Mouse (Mus musculus): ENCODE data around the gene Rasgef1c. TPM values are rescaled to one million over a fixed set of nuclear protein-coding genes. Genes with fewer than 3 reads are reported as not detected.

Gene Rasgef1c
- total and polyA plus RNA-seq, 3 experiments: 0.12 to 0.15 TPM; not detected in 1

DNA sequence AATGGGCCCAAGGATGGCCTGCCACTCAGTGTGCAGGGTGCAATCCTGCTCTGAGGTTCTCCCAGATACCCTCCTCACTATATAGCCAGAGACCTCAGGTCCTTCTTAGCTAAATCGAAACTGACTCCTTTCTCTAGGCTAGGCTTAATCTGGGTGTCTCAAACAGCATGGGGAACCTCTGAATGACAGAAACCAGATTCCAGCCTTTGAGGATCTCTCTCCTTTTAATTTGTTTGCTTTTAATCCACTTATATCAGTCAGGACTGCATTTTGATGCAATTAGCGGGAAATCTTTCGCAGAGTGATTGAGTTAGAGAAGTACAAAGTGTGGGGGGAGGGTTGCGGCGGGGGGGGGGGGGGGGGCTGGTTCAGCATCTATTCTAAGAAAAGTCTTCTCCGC, 111.4 kb downstream of the Rasgef1c start:
- Histone ChIP-seq H3K27me3 (ENCODE audit: control insufficient read depth in 1 of 2, insufficient read depth in 2 of 2, low read length in 2 of 2) (no peaks in the 10 kb centered on the region), H3K4me3 (ENCODE audit: control insufficient read depth in 1 of 2, insufficient read depth in 1 of 2, low read depth in 2 of 2, low read length in 2 of 2) (no peak overlapping the region), H3K36me3 (ENCODE audit: control insufficient read depth in 1 of 2, insufficient read depth in 2 of 2, low read length in 2 of 2) (peaks cover 0 to 12% of the 10 kb centered on the region in 2 experiments; a peak in 2 of 4 replicates), H3K4me1 (ENCODE audit: control insufficient read depth in 1 of 2, insufficient read depth in 2 of 2, low read length in 2 of 2) (peaks cover 9 to 13% of the 10 kb centered on the region in 2 experiments), H3K79me2 (ENCODE audit: control insufficient read depth, insufficient read depth, low read length, poor library complexity) (no peaks in the 10 kb centered on the region), H3K9ac (ENCODE audit: control insufficient read depth, low read depth, low read length, poor library complexity, severe bottlenecking) (no peak overlapping the region), H3K9me3 (replicated peaks; ENCODE audit: insufficient read depth, low read length) (no peaks in the 10 kb centered on the region), H3K27ac (ENCODE audit: control insufficient read depth, low read depth, low read length) (no peak overlapping the region)
- no peak for DNase-seq (ENCODE audit: low read depth, low spot score)
- no peak for TF ChIP-seq RCOR1 (IDR thresholded peaks at IDR 0.05; ENCODE audit: low read depth, low read length)
- TF ChIP-seq USF2 (IDR thresholded peaks at IDR 0.05; ENCODE audit: borderline replicate concordance in 1 of 2, insufficient read depth in 1 of 2, low read depth in 1 of 2, low read length in 2 of 2): no peak
- TF ChIP-seq KAT2A (conservative IDR thresholded peaks at IDR 0.05; ENCODE audit: low read depth, low read length): no peak
- no peak for TF ChIP-seq MXI1 (IDR thresholded peaks at IDR 0.05; ENCODE audit: low read depth, low read length)
- TF ChIP-seq NRF1 (IDR thresholded peaks at IDR 0.05; ENCODE audit: insufficient read depth, low read depth, low read length, poor library complexity, severe bottlenecking): no peak
- no peak for TF ChIP-seq GATA1 (IDR thresholded peaks at IDR 0.05; ENCODE audit: low read depth, low read length)
- no peak for TF ChIP-seq SMC3 (IDR thresholded peaks at IDR 0.05; ENCODE audit: low read depth, low read length)
- TF ChIP-seq ELF1 (IDR thresholded peaks at IDR 0.05; ENCODE audit: low read depth, low read length): no peak
- TF ChIP-seq MYB (IDR thresholded peaks at IDR 0.05; ENCODE audit: low read depth, low read length): no peak
- no peak for TF ChIP-seq NELFE (IDR thresholded peaks at IDR 0.05; ENCODE audit: low read depth, low read length)
- TF ChIP-seq MAZ (IDR thresholded peaks at IDR 0.05; ENCODE audit: low read depth, low read length): no peak
- no peak for TF ChIP-seq ZMIZ1 (IDR thresholded peaks at IDR 0.05; ENCODE audit: low read depth, low read length)

DNA sequence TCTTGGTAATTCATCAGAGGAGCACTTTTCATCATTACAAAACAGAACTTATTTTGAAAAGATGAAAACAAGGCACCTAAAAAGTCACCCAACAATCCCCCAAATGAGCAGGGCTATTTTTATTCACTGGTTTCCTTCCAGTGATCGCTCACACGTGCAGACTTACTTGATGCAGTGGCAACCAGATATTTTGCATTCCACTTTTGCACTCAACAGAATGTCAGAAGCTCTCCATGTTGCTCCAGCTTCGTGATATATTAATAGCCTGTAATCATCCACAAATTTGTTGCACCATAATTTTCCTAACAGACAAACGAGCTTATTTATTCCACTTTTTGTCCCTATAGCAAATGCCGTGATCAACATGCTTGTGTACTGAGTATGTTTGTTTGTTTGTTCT, 114.9 kb downstream of the Rasgef1c start:
- no peak for DNase-seq (ENCODE audit: low read depth, low spot score)
- no peaks in the 10 kb centered on the region for H3K79me2 ChIP-seq (ENCODE audit: control insufficient read depth, insufficient read depth, low read length, poor library complexity)
- H3K4me3 ChIP-seq (ENCODE audit: control insufficient read depth in 1 of 2, insufficient read depth in 1 of 2, low read depth in 2 of 2, low read length in 2 of 2): no peak overlapping the region
- TF ChIP-seq SIN3A (IDR thresholded peaks at IDR 0.05; ENCODE audit: low read length): no peak
- no peak for TF ChIP-seq CHD1 (IDR thresholded peaks at IDR 0.05; ENCODE audit: low read depth, low read length)
- TF ChIP-seq MAFK (IDR thresholded peaks at IDR 0.05; ENCODE audit: borderline replicate concordance, low read depth, low read length): no peak
- no peak for TF ChIP-seq TBP (IDR thresholded peaks at IDR 0.05; ENCODE audit: low read depth, low read length)
- TF ChIP-seq POLR2AphosphoS2 (IDR thresholded peaks at IDR 0.05; ENCODE audit: low read length): no peak
- H3K27me3 ChIP-seq (ENCODE audit: control insufficient read depth in 1 of 2, insufficient read depth in 2 of 2, low read length in 2 of 2): no peaks in the 10 kb centered on the region
- H3K36me3 ChIP-seq (ENCODE audit: control insufficient read depth in 1 of 2, insufficient read depth in 2 of 2, low read length in 2 of 2): peaks cover 0 to 8% of the 10 kb centered on the region in 2 experiments; a peak in 2 of 4 replicates
- no peak overlapping the region for H3K27ac ChIP-seq (ENCODE audit: control insufficient read depth, low read depth, low read length)
- H3K4me1 ChIP-seq (ENCODE audit: control insufficient read depth in 1 of 2, insufficient read depth in 2 of 2, low read length in 2 of 2): peaks cover 2 to 12% of the 10 kb centered on the region in 2 experiments; a peak in 2 of 4 replicates
- H3K9ac ChIP-seq (ENCODE audit: control insufficient read depth, low read depth, low read length, poor library complexity, severe bottlenecking): no peak overlapping the region
- H3K9me3 ChIP-seq (replicated peaks; ENCODE audit: insufficient read depth, low read length): no peaks in the 10 kb centered on the region

Measured in MEL (cell line).